Mouse (Mus musculus): ENCODE measurements around the gene Olfr1248. TPM values are rescaled to one million over a fixed set of nuclear protein-coding genes. Genes with fewer than 3 reads are reported as not detected.
"Not testable (repeated sequence)": the region's sequence is repeated elsewhere in the genome, so short reads cannot be mapped to it uniquely, and the experiment has no call there.

The Olfr1248 gene
- total RNA-seq (2014; rRNA removed) (not detected in 2 replicates), polyA plus RNA-seq (2015; fragmentation: Nextera tagmentation; extraction: Ambion mirVana) (not detected in 2 replicates)

GRCm38 (mm10) chr2:89618145-89618544, at the start of gene Olfr1248:
Olfr1248 (minus strand) TSS chr2:89618245.
- H3K4me3 ChIP-seq (ENCODE audit: low read depth, low read length); H3K9ac ChIP-seq; DNase-seq; H3K27me3 ChIP-seq (ENCODE audit: insufficient read depth, low read length); ATAC-seq; H3K4me2 ChIP-seq (ENCODE audit: low read depth); H3K27ac ChIP-seq (ENCODE audit: low read depth, low read length); H3K36me3 ChIP-seq (ENCODE audit: insufficient read depth); H3K9me3 ChIP-seq (ENCODE audit: low read length); H3K4me1 ChIP-seq (ENCODE audit: insufficient read depth): not testable (repeated sequence)
- WGBS: 93% methylated on average over 1 of the region's 1 CpGs

GRCm38 (mm10) chr2:89661367-89661766, 43.3 kb upstream of the Olfr1248 start, which contains the start of gene Olfr1250:
Olfr1250 (minus strand) TSS chr2:89661467.
- Histone ChIP-seq H3K36me3 (ENCODE audit: insufficient read depth) (no peaks in the 10 kb centered on the region), H3K27me3 (ENCODE audit: insufficient read depth, low read length) (no peaks in the 10 kb centered on the region), H3K27ac (ENCODE audit: low read depth, low read length) (no peak within 1 kb of the TSS), H3K4me2 (ENCODE audit: low read depth) (no peak within 1 kb of the TSS), H3K4me3 (ENCODE audit: low read depth, low read length) (no peak within 1 kb of the TSS), H3K4me1 (ENCODE audit: insufficient read depth) (no peaks in the 10 kb centered on the region), H3K9ac (no peak within 1 kb of the TSS), H3K9me3 (ENCODE audit: low read length) (no peaks in the 10 kb centered on the region)
- DNase-seq: no peak
- no peak for TF ChIP-seq CTCF (IDR thresholded peaks at IDR 0.05; ENCODE audit: low read depth)
- ATAC-seq: no peak

- no peak for TF ChIP-seq CTCF (IDR thresholded peaks at IDR 0.05; ENCODE audit: low read depth)
- Histone ChIP-seq H3K27ac (ENCODE audit: low read depth, low read length) (no peak within 1 kb of the TSS), H3K4me1 (ENCODE audit: insufficient read depth) (no peaks in the 10 kb centered on the region), H3K4me2 (ENCODE audit: low read depth) (no peak within 1 kb of the TSS), H3K9ac (no peak within 1 kb of the TSS), H3K27me3 (ENCODE audit: insufficient read depth, low read length) (no peaks in the 10 kb centered on the region), H3K9me3 (ENCODE audit: low read length) (no peaks in the 10 kb centered on the region), H3K36me3 (ENCODE audit: insufficient read depth) (no peaks in the 10 kb centered on the region), H3K4me3 (ENCODE audit: low read depth, low read length) (no peak within 1 kb of the TSS)
- WGBS: 88% methylated on average over 2 of the region's 2 CpGs
- no peak for ATAC-seq
- DNase-seq: no peak
Measured at GRCm38 (mm10) chr2:89634883-89635282, 16.8 kb upstream of the Olfr1248 start, which contains the start of gene Olfr1249. Olfr1249 (minus strand) TSS chr2:89634983.

GRCm38 (mm10) chr2:89614030-89614429, 4.0 kb downstream of the Olfr1248 start, which contains the start of gene Olfr1247:
Olfr1247 (minus strand) TSS chr2:89614130.
- Histone ChIP-seq H3K9ac (no peak within 1 kb of the TSS), H3K4me2 (ENCODE audit: low read depth) (no peak within 1 kb of the TSS), H3K4me1 (ENCODE audit: insufficient read depth) (no peaks in the 10 kb centered on the region), H3K9me3 (ENCODE audit: low read length) (no peaks in the 10 kb centered on the region), H3K27ac (ENCODE audit: low read depth, low read length) (no peak within 1 kb of the TSS), H3K36me3 (ENCODE audit: insufficient read depth) (no peaks in the 10 kb centered on the region), H3K4me3 (ENCODE audit: low read depth, low read length) (no peak within 1 kb of the TSS), H3K27me3 (ENCODE audit: insufficient read depth, low read length) (no peaks in the 10 kb centered on the region)
- ATAC-seq (no peak), DNase-seq (no peak)
- 95% methylated on average over 2 of the region's 2 CpGs for WGBS
- TF ChIP-seq CTCF (IDR thresholded peaks at IDR 0.05; ENCODE audit: low read depth): no peak

- no peak within 1 kb of the TSS for H3K4me2 ChIP-seq (ENCODE audit: low read depth)
- H3K36me3 ChIP-seq (ENCODE audit: insufficient read depth): no peaks in the 10 kb centered on the region
- H3K27ac ChIP-seq (ENCODE audit: low read depth, low read length): no peak within 1 kb of the TSS
- no peak for ATAC-seq
- 83% methylated on average over 2 of the region's 2 CpGs for WGBS
- DNase-seq: no peak
- no peak within 1 kb of the TSS for H3K4me3 ChIP-seq (ENCODE audit: low read depth, low read length)
- no peak for TF ChIP-seq CTCF (IDR thresholded peaks at IDR 0.05; ENCODE audit: low read depth)
- H3K27me3 ChIP-seq (ENCODE audit: insufficient read depth, low read length): no peaks in the 10 kb centered on the region
- no peak within 1 kb of the TSS for H3K9ac ChIP-seq
- H3K9me3 ChIP-seq (ENCODE audit: low read length): no peaks in the 10 kb centered on the region
- no peaks in the 10 kb centered on the region for H3K4me1 ChIP-seq (ENCODE audit: insufficient read depth)
Measured at GRCm38 (mm10) chr2:89593057-89593456, 25.0 kb downstream of the Olfr1248 start, which contains the start of gene Olfr1246. Olfr1246 (minus strand) TSS chr2:89593157.

GRCm38 (mm10) chr2:89578347-89578746, 39.7 kb downstream of the Olfr1248 start, which contains the start of gene Olfr1245:
Olfr1245 (minus strand) TSS chr2:89578447.
- no peak for ATAC-seq
- Histone ChIP-seq H3K27ac (ENCODE audit: low read depth, low read length) (no peak within 1 kb of the TSS), H3K4me3 (ENCODE audit: low read depth, low read length) (no peak within 1 kb of the TSS), H3K27me3 (ENCODE audit: insufficient read depth, low read length) (no peaks in the 10 kb centered on the region), H3K36me3 (ENCODE audit: insufficient read depth) (no peaks in the 10 kb centered on the region), H3K4me2 (ENCODE audit: low read depth) (no peak within 1 kb of the TSS), H3K9me3 (ENCODE audit: low read length) (no peaks in the 10 kb centered on the region), H3K4me1 (ENCODE audit: insufficient read depth) (no peaks in the 10 kb centered on the region), H3K9ac (no peak within 1 kb of the TSS)
- no peak for TF ChIP-seq CTCF (IDR thresholded peaks at IDR 0.05; ENCODE audit: low read depth)
- WGBS: 76% methylated on average over 1 of the region's 1 CpGs
- DNase-seq: no peak

Other genes starting within 250 kb of the Olfr1248 start
- not detected in 2 replicates for gene Olfr1238, start 208.6 kb downstream of the Olfr1248 start, total RNA-seq (2014; rRNA removed)
- gene Olfr1238, start 208.6 kb downstream of the Olfr1248 start, polyA plus RNA-seq (2015; fragmentation: Nextera tagmentation; extraction: Ambion mirVana): not detected in 2 replicates
- gene Olfr1239, start 197.8 kb downstream of the Olfr1248 start, total RNA-seq (2014; rRNA removed): not detected in 2 replicates
- gene Olfr1239, start 197.8 kb downstream of the Olfr1248 start, polyA plus RNA-seq (2015; fragmentation: Nextera tagmentation; extraction: Ambion mirVana): not detected in 2 replicates
- gene Olfr1240, start 175.2 kb downstream of the Olfr1248 start, total RNA-seq (2014; rRNA removed): not detected in 2 replicates
- gene Olfr1240, start 175.2 kb downstream of the Olfr1248 start, polyA plus RNA-seq (2015; fragmentation: Nextera tagmentation; extraction: Ambion mirVana): not detected in 2 replicates
- not detected in 2 replicates for gene Olfr1241, start 131.1 kb downstream of the Olfr1248 start, total RNA-seq (2014; rRNA removed)
- gene Olfr1241, start 131.1 kb downstream of the Olfr1248 start, polyA plus RNA-seq (2015; fragmentation: Nextera tagmentation; extraction: Ambion mirVana): not detected in 2 replicates
- gene Olfr1242, start 119.9 kb downstream of the Olfr1248 start, total RNA-seq (2014; rRNA removed): not detected in 2 replicates
- gene Olfr1242, start 119.9 kb downstream of the Olfr1248 start, polyA plus RNA-seq (2015; fragmentation: Nextera tagmentation; extraction: Ambion mirVana): not detected in 2 replicates
- not detected in 2 replicates for gene Olfr1243, start 86.8 kb downstream of the Olfr1248 start, total RNA-seq (2014; rRNA removed)
- gene Olfr1243, start 86.8 kb downstream of the Olfr1248 start, polyA plus RNA-seq (2015; fragmentation: Nextera tagmentation; extraction: Ambion mirVana): not detected in 2 replicates
- gene Olfr1245, start 39.8 kb downstream of the Olfr1248 start, total RNA-seq (2014; rRNA removed): not detected in 2 replicates
- not detected in 2 replicates for gene Olfr1245, start 39.8 kb downstream of the Olfr1248 start, polyA plus RNA-seq (2015; fragmentation: Nextera tagmentation; extraction: Ambion mirVana)
- gene Olfr1246, start 25.1 kb downstream of the Olfr1248 start, total RNA-seq (2014; rRNA removed): not detected in 2 replicates
- not detected in 2 replicates for gene Olfr1246, start 25.1 kb downstream of the Olfr1248 start, polyA plus RNA-seq (2015; fragmentation: Nextera tagmentation; extraction: Ambion mirVana)
- gene Olfr1247, start 4.1 kb downstream of the Olfr1248 start, total RNA-seq (2014; rRNA removed): not detected in 2 replicates
- not detected in 2 replicates for gene Olfr1247, start 4.1 kb downstream of the Olfr1248 start, polyA plus RNA-seq (2015; fragmentation: Nextera tagmentation; extraction: Ambion mirVana)
- not detected in 2 replicates for gene Olfr1249, start 16.7 kb upstream of the Olfr1248 start, total RNA-seq (2014; rRNA removed)
- not detected in 2 replicates for gene Olfr1249, start 16.7 kb upstream of the Olfr1248 start, polyA plus RNA-seq (2015; fragmentation: Nextera tagmentation; extraction: Ambion mirVana)
- gene Olfr1250, start 43.2 kb upstream of the Olfr1248 start, total RNA-seq (2014; rRNA removed): not detected in 2 replicates
- not detected in 2 replicates for gene Olfr1250, start 43.2 kb upstream of the Olfr1248 start, polyA plus RNA-seq (2015; fragmentation: Nextera tagmentation; extraction: Ambion mirVana)
- gene Olfr1251, start 53.7 kb upstream of the Olfr1248 start, total RNA-seq (2014; rRNA removed): not detected in 2 replicates
- gene Olfr1251, start 53.7 kb upstream of the Olfr1248 start, polyA plus RNA-seq (2015; fragmentation: Nextera tagmentation; extraction: Ambion mirVana): not detected in 2 replicates
- not detected in 2 replicates for gene Olfr1252, start 106.8 kb upstream of the Olfr1248 start, total RNA-seq (2014; rRNA removed)
- not detected in 2 replicates for gene Olfr1252, start 106.8 kb upstream of the Olfr1248 start, polyA plus RNA-seq (2015; fragmentation: Nextera tagmentation; extraction: Ambion mirVana)
- gene Olfr1253, start 138.8 kb upstream of the Olfr1248 start, total RNA-seq (2014; rRNA removed): not detected in 2 replicates
- gene Olfr1253, start 138.8 kb upstream of the Olfr1248 start, polyA plus RNA-seq (2015; fragmentation: Nextera tagmentation; extraction: Ambion mirVana): not detected in 2 replicates
- not detected in 2 replicates for gene Olfr1254, start 175.4 kb upstream of the Olfr1248 start, total RNA-seq (2014; rRNA removed)
- gene Olfr1254, start 175.4 kb upstream of the Olfr1248 start, polyA plus RNA-seq (2015; fragmentation: Nextera tagmentation; extraction: Ambion mirVana): not detected in 2 replicates
- gene Olfr1255, start 193.8 kb upstream of the Olfr1248 start, total RNA-seq (2014; rRNA removed): not detected in 2 replicates
- not detected in 2 replicates for gene Olfr1255, start 193.8 kb upstream of the Olfr1248 start, polyA plus RNA-seq (2015; fragmentation: Nextera tagmentation; extraction: Ambion mirVana)
- gene Olfr1256, start 223.3 kb upstream of the Olfr1248 start, total RNA-seq (2014; rRNA removed): not detected in 2 replicates
- not detected in 2 replicates for gene Olfr1256, start 223.3 kb upstream of the Olfr1248 start, polyA plus RNA-seq (2015; fragmentation: Nextera tagmentation; extraction: Ambion mirVana)
- not detected in 2 replicates for gene Olfr48, start 230.0 kb upstream of the Olfr1248 start, total RNA-seq (2014; rRNA removed)
- not detected in 2 replicates for gene Olfr48, start 230.0 kb upstream of the Olfr1248 start, polyA plus RNA-seq (2015; fragmentation: Nextera tagmentation; extraction: Ambion mirVana)